Comparison of ENCODE assay signal across 13 mouse cellular contexts in genomic region chr1:182091746-182092412, GRCm38 (mm10). TPM values are rescaled to one million over a fixed set of nuclear protein-coding genes. Genes with fewer than 3 reads are reported as not detected.
DNase-seq lines count a peak whose midpoint lies in the region; ATAC-seq and TF ChIP-seq lines count a peak whose summit lies in the region.
"Had no signal": no experiment of that assay in that cellular context is flagged by ENCODE, and none has a peak within 500 bp of the region (broad histone marks: within the 10 kb centered on the region; RNA-seq: fewer than 3 reads in every experiment).

No protein-coding gene starts in this region.

- no peaks in the 10 kb centered on the region for H3K36me3 ChIP-seq in embryonic facial prominence, embryonic 15.5 days
- no peaks in the 10 kb centered on the region for H3K36me3 ChIP-seq in kidney, postnatal 0 days (ENCODE audit: insufficient read depth, low read length)
- H3K36me3 ChIP-seq in stomach, embryonic 15.5 days, result no peaks in the 10 kb centered on the region
- no peaks in the 10 kb centered on the region for H3K36me3 ChIP-seq in forebrain, postnatal 0 days (ENCODE audit: insufficient read depth)
- H3K36me3 ChIP-seq: forebrain, embryonic 12.5 days; hindbrain, embryonic 15.5 days had no signal

- intact Hi-C loops in left cerebral cortex, postnatal 14 days (cut with DNase I), result no loop called here

- H3K9ac ChIP-seq in embryonic facial prominence, embryonic 15.5 days, result no peak overlapping the region
- no peak overlapping the region for H3K9ac ChIP-seq in kidney, postnatal 0 days (ENCODE audit: low read depth, low read length)
- H3K9ac ChIP-seq in stomach, embryonic 15.5 days, result no peak overlapping the region
- no peak overlapping the region for H3K9ac ChIP-seq in forebrain, postnatal 0 days
- H3K9ac ChIP-seq: forebrain, embryonic 12.5 days; hindbrain, embryonic 15.5 days had no signal

- peak overlapping the region; percentile 73 for H3K27ac ChIP-seq in embryonic facial prominence, embryonic 15.5 days (replicated peaks)
- peak overlapping the region; percentile 39; the same call in 1 of the 2 replicates for H3K27ac ChIP-seq in kidney, postnatal 0 days
- H3K27ac ChIP-seq in stomach, embryonic 15.5 days, result peak overlapping the region; percentile 83
- H3K27ac ChIP-seq in forebrain, postnatal 0 days (ENCODE audit: low read depth, low read length), result no peak overlapping the region
- H3K27ac ChIP-seq: forebrain, embryonic 12.5 days; gastrocnemius, adult 2 months; hindbrain, embryonic 15.5 days; macrophage had no signal

- H3K4me2 ChIP-seq in embryonic facial prominence, embryonic 15.5 days (replicated peaks), result no peak overlapping the region
- H3K4me2 ChIP-seq in kidney, postnatal 0 days (ENCODE audit: low read length), result no peak overlapping the region
- peak overlapping the region; percentile 25; the same call in 1 of the 2 replicates for H3K4me2 ChIP-seq in stomach, embryonic 15.5 days
- no peak overlapping the region for H3K4me2 ChIP-seq in forebrain, postnatal 0 days (ENCODE audit: low read depth)
- H3K4me2 ChIP-seq: forebrain, embryonic 12.5 days; hindbrain, embryonic 15.5 days had no signal

- no peak overlapping the region for H3K4me3 ChIP-seq in embryonic facial prominence, embryonic 15.5 days (replicated peaks)
- no peak overlapping the region for H3K4me3 ChIP-seq in kidney, postnatal 0 days (replicated peaks; ENCODE audit: low read depth, low read length)
- no peak overlapping the region for H3K4me3 ChIP-seq in stomach, embryonic 15.5 days (replicated peaks)
- no peak overlapping the region for H3K4me3 ChIP-seq in forebrain, postnatal 0 days (ENCODE audit: low read depth, low read length)
- H3K4me3 ChIP-seq: forebrain, embryonic 12.5 days; gastrocnemius, adult 2 months; hindbrain, embryonic 15.5 days had no signal

- 63% methylated on average over 13 of the region's 13 CpGs for WGBS in embryonic facial prominence, embryonic 15.5 days
- 56% methylated on average over 13 of the region's 13 CpGs for WGBS in kidney, postnatal 0 days
- 66% methylated on average over 13 of the region's 13 CpGs for WGBS in stomach, embryonic 15.5 days
- WGBS in forebrain, postnatal 0 days, result 64% methylated on average over 13 of the region's 13 CpGs

- TF ChIP-seq CTCF in kidney, postnatal 0 days (IDR thresholded peaks at IDR 0.05; ENCODE audit: low read depth), result no peak
- no peak for TF ChIP-seq CTCF in forebrain, postnatal 0 days (IDR thresholded peaks at IDR 0.05; ENCODE audit: low read depth)

- H3K9me3 ChIP-seq in embryonic facial prominence, embryonic 15.5 days (replicated peaks), result no peaks in the 10 kb centered on the region
- no peaks in the 10 kb centered on the region for H3K9me3 ChIP-seq in kidney, postnatal 0 days (replicated peaks; ENCODE audit: low read length)
- no peaks in the 10 kb centered on the region for H3K9me3 ChIP-seq in stomach, embryonic 15.5 days
- H3K9me3 ChIP-seq in forebrain, postnatal 0 days (ENCODE audit: low read length), result no peaks in the 10 kb centered on the region
- H3K9me3 ChIP-seq: forebrain, embryonic 12.5 days; hindbrain, embryonic 15.5 days had no signal

- H3K4me1 ChIP-seq in embryonic facial prominence, embryonic 15.5 days, result peaks cover 80% of the 10 kb centered on the region
- peaks cover 42% of the 10 kb centered on the region for H3K4me1 ChIP-seq in kidney, postnatal 0 days (replicated peaks; ENCODE audit: insufficient read depth, low read length)
- peaks cover 58% of the 10 kb centered on the region for H3K4me1 ChIP-seq in stomach, embryonic 15.5 days
- peaks cover 9% of the 10 kb centered on the region; the same call in 1 of the 2 replicates for H3K4me1 ChIP-seq in forebrain, postnatal 0 days (ENCODE audit: insufficient read depth)

- no peak for ATAC-seq in embryonic facial prominence, embryonic 15.5 days (ENCODE audit: insufficient number of reproducible peaks, low FRiP score, low TSS enrichment, low read depth)
- ATAC-seq in kidney, postnatal 0 days (replicated peaks; ENCODE audit: low FRiP score, low read depth), result no peak
- ATAC-seq in stomach, embryonic 15.5 days (ENCODE audit: insufficient read depth, low FRiP score, low read depth), result peak; percentile 52
- no peak for ATAC-seq in forebrain, postnatal 0 days

- DNase-seq in kidney, adult 11 months, result peak; percentile 38
- DNase-seq in kidney, postnatal 10 days, result no peak
- no peak for DNase-seq in kidney, postnatal 0 days (ENCODE audit: low spot score)
- DNase-seq in left cerebral cortex, postnatal 14 days (ENCODE audit: low spot score in 2 of 2), result no peak
- DNase-seq in forebrain, postnatal 0 days, result no peak
- DNase-seq: cerebellum, adult 2 months; embryo, embryonic 11 days; gastrocnemius, adult 2 months had no signal

- H3K27me3 ChIP-seq in embryonic facial prominence, embryonic 15.5 days, result no peaks in the 10 kb centered on the region
- H3K27me3 ChIP-seq in kidney, postnatal 0 days (ENCODE audit: insufficient read depth, low read length), result no peaks in the 10 kb centered on the region
- H3K27me3 ChIP-seq in stomach, embryonic 15.5 days (replicated peaks), result no peaks in the 10 kb centered on the region
- no peaks in the 10 kb centered on the region for H3K27me3 ChIP-seq in forebrain, postnatal 0 days (ENCODE audit: insufficient read depth, low read length)
- H3K27me3 ChIP-seq: hindbrain, embryonic 15.5 days had no signal

RNA-seq across cellular contexts. Expression of gene Srp9, which starts 32.7 kb away (rescaled TPM):
- 141 and 147 TPM in 2 replicates for polyA plus RNA-seq in embryonic facial prominence, embryonic 15.5 days (2015; fragmentation: Nextera tagmentation; extraction: Ambion mirVana)
- polyA plus RNA-seq in kidney, postnatal 0 days (2015; fragmentation: Nextera tagmentation; extraction: Ambion mirVana), result 206 and 225 TPM in 2 replicates
- polyA plus RNA-seq in stomach, embryonic 15.5 days (2015; fragmentation: Nextera tagmentation; extraction: Ambion mirVana), result 158 and 161 TPM in 2 replicates
- 10 to 100 TPM; 55.2 to 57.1 TPM for total RNA-seq in left cerebral cortex, postnatal 14 days (2021)
- 82.9 and 90.1 TPM in 2 replicates for total RNA-seq in forebrain, postnatal 0 days (2014; rRNA removed)
- polyA plus RNA-seq in forebrain, postnatal 0 days (2015; fragmentation: Nextera tagmentation; extraction: Ambion mirVana), result 150 and 179 TPM in 2 replicates
